Mouse (Mus musculus) adrenal gland, adult 10 weeks (tissue): ENCODE measurements around the gene Morf4l2. TPM values are rescaled to one million over a fixed set of nuclear protein-coding genes. Genes with fewer than 3 reads are reported as not detected.

ENCODE experiments used
- polyA plus RNA-seq: library from polyadenylated mRNA; stranded (reverse); fragments of 350-450 nt; fragmentation: Illumina TruSeq; extraction: RNeasy Lipid Tissue Mini Kit (QIAGEN cat#74804); gene quantifications from one replicate; pipeline ENCODE4 v1.2.3, GENCODE M21; 2014; ENCODE audit warnings: low read depth, low replicate concordance

The Morf4l2 gene
- 663 TPM for polyA plus RNA-seq

DNA sequence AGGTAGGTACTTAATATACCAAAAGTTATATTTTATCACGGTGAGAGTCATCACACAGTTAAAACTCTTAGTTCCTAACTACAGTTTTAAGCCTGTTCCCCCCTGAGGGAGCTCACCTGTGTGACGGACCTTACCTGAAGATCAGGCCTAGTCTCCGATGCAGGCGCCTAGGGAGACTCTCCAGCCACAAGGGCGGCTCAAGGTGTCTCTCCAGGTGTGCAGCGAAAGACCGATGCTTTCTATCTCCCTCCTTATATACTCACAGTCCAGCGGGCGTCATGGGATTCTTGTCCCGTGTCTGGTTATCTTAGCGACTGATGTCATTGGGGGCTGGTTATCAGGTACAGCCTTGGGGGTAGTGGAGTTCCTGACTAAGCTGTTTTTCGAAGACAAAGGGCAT is at the start of gene Morf4l2:
Morf4l2 (minus strand) TSS at position 232 of the 400 bp plus-strand sequence.

DNA sequence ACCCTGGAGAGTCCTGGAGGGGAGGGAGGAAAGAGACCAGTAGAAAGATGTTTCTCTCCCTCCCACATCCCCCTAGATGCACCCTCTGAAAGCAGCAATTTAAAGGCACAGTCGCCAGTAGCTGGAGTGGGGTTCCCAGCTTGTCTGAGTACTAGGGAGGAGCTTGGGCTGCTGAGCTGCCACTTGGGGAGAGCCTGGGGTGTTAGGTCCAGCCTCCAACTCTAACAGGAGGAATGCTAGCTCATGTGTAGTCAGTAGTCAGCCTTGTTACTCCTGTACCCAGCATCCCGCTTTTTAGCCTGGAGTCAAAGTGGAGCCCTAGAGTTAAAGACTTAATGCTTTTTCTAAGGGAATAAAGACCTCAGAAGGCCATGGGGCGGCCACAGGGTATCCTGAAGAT is 36.6 kb upstream of the Morf4l2 start, which contains the start of gene Glra4:
Glra4 (minus strand) TSS at position 101 of the 400 bp plus-strand sequence.

DNA sequence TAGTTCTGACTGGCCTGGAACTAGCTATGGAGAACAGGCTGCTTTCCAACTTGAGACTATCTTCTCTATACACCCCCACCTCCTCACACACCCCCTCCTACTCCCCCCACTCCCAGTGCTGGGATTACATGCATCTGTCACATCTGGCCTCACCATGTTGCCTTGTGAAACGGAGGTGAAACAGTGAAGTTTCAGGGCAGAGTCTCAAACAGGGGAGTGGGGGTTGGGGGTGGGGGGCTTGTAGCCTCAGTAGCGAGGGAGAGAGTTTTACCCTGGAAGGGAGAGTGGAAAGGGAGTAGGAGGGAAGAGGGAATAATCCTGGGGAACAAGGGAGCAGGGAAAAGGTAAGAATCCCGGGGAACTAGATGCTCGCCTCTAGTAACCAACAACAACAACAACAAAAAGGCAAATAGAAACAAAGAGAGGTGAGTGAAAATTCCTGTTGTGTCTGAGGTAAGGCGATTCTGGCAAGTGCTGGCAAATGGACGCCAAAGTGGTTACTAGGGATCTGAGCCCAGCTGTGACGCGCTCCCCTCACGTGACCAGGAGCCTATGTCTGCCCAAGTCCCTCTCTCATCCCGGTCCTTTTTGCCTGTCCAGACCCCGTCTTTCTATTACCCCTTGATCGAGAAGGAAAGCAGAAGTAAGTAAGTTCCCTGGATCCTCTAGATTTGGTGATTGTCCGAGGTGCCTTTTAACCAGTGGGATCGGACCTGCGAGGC is 35.9 kb downstream of the Morf4l2 start, which contains the start of gene Tceal1:
Tceal1 (plus strand) TSS at position 537 of the 722 bp plus-strand sequence.

Other genes with a start within 250 kb of the Morf4l2 start
- gene Kir3dl1, start 225.7 kb downstream of the Morf4l2 start, polyA plus RNA-seq: not detected
- gene Kir3dl2, start 199.6 kb downstream of the Morf4l2 start, polyA plus RNA-seq: not detected
- gene Tceal3, start 152.8 kb downstream of the Morf4l2 start, polyA plus RNA-seq: 10.8 TPM
- gene Tceal1, start 35.7 kb downstream of the Morf4l2 start, polyA plus RNA-seq: 27.6 TPM
- not detected for gene Glra4, start 36.5 kb upstream of the Morf4l2 start, polyA plus RNA-seq
- gene Plp1, start 79.0 kb upstream of the Morf4l2 start, polyA plus RNA-seq: 11.7 TPM
- 2.1 TPM for gene Rab9b, start 125.1 kb upstream of the Morf4l2 start, polyA plus RNA-seq
- not detected for gene H2bfm, start 183.6 kb upstream of the Morf4l2 start, polyA plus RNA-seq
- 234 TPM for gene Tmsb15b2, start 231.8 kb upstream of the Morf4l2 start, polyA plus RNA-seq
- gene Tmsb15l, start 233.2 kb upstream of the Morf4l2 start, polyA plus RNA-seq: 27.9 TPM
- gene Tmsb15b1, start 233.2 kb upstream of the Morf4l2 start, polyA plus RNA-seq: 14.9 TPM
- 11.7 TPM for gene Zcchc18, start 249.5 kb upstream of the Morf4l2 start, polyA plus RNA-seq